Mouse (Mus musculus) kidney, postnatal 25 days (tissue): ENCODE measurements around the gene Olfr655.

Experiments used
- DNase-seq, 2 experiments: peaks; one replicate each; pipeline ENCODE4 v3.0.0; 2021; ENCODE audit warnings: mixed read lengths in 2 of 2

The Olfr655 gene

DNA sequence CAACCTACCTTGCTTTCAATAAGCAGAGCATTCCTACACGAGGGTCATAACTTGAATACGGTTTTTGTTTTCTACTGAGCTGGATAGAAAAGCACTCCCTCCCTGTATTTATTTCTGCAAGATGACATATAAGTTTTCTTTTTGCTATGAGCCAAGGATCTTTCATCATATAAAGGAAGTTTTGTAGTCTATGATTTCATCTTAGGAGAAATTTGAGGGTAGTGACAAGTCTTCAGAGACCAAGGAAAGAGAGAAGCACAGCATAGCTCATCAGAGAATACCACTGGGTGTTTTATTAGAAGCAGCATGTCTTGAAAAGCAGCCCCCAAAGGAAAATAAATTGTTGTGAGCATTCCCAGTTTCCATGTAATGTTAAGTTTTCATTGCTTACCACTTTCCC, at the start of gene Olfr655:
TSS of gene Olfr655 (minus strand) at position 101 of the 400 bp plus-strand sequence.
- DNase-seq = no peak

DNA sequence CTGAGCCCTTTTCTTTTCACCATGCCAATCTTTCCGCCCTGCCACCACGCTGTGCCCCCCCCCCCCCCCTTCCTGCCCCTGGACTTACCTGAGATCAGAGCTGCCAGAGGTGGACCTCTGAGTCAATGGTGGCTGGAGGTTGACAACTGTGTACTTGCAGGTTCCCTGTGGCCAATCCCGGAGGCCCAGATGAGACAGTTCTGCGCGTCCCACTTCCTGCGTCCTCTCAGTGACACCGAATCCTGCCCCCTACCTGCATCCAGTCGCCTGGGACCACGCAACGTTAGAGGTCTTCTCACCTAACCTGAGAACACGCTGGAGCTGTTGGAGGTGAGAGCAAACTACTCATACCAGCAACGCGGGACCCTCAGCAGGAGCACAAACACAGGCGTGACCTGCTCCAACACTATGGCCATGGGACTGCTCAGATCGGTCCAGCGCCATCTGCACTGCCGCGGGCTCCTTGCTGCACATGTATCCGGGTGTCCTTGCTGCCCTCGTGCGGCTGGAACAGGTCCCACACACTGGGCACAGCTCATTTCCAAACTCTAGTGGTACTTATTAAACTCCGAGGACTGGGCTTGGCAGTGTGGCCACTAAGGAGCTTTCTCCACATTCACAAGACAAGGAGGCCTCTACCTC, 45.4 kb upstream of the Olfr655 start, which contains the start of gene Olfr658:
TSS of gene Olfr658 (minus strand) at position 465 of the 642 bp plus-strand sequence.
- DNase-seq = peak; percentile 21 to 44

DNA sequence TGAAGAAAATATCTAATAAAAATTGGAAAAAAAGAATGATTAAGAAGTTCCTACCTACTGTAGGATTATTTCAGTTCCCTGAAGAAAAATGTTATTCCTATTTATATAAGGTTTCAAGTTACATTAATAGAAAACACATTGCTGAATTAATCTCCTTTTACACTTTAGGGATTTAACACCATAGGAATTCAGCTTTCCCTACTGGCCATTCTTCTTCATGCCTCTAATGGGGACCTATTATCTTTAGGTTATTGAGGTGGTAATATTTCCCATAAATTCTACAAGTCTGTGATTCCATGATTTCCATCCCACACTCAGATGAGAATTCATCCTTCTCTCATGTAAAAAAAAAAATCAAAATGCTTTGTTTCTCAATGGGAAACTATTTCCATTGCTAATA, 22.9 kb upstream of the Olfr655 start, which contains the start of gene Olfr657:
TSS of gene Olfr657 (plus strand) at position 301 of the 400 bp plus-strand sequence.
- DNase-seq = no peak

DNA sequence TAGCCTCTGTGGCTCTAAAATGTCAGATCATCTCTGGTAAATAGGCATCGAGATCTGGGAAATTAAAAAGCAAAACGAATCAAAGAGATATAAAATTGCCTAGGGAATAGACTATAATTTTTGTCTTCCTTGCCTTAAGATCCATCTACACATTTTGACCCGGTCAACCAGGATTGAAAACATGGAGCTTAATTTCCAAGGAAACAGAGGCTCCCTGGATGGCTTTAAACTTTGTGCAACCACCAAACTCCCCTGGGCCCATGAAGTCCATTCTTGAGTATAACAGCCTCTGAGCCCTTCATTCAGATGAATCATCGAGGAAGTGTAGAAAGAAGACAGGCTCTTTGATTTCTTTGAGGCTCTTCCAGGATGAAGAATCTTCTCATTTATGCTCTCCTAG, 12.1 kb upstream of the Olfr655 start, which contains the start of gene Olfr656:
TSS of gene Olfr656 (plus strand) at position 301 of the 400 bp plus-strand sequence.
- DNase-seq = no peak

DNA sequence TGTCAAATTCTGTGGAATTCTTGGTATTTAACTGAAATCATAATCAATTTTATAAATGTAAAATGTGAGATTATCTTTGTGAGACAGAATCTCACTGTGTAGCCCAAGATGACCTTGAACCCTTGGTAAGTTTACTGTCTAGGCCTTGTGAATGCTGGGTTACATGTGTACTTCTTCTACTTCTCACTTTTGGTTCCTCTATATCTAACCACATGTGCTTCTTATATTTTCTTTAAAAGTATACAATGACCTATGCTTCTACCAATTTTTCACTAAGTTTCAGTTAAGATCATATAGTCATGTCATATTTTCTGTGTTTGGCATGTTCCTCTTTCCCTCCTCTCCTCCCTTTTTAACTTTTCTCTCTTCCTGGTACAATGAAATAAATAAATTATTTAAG, 3.1 kb upstream of the Olfr655 start:
- DNase-seq = no peak

DNA sequence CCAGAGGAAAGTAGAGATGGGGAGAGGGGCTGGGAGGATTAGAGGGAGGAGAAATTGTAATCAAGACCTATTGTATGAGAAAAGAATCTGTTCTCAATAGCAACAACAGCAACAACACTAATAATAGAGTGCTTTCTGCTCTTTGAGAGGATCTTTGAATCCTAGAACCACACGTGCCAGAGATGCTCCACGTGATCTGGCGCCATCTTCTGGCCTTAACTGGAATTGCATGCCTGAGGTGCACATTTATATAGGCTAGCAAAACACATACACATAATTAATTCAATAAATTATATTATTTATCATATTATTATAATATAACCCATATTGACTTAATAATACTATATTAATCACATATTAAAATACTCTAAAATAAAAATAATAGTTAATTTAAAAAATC, 1.6 kb upstream of the Olfr655 start:
- DNase-seq = peak; percentile 33 to 51

DNA sequence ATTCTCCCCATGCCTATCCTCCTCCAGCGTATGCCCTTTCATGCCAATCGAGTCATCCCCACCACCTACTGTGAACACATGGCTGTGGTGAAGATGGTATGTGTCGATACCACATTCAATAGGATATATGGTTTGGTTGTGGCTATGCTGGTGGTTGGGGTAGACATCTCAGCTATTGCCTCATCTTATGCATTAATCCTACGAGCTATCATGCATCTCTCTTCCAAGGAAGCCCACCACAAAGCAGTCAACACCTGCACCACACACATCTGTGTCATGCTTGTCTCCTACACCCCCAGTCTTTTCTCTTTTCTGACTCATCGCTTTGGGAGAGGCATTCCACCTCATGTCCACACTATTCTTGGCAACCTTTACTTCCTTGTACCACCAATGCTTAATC, 13.3 kb downstream of the Olfr655 start:
- no peak for DNase-seq

GRCm38 (mm10) chr7:104586725-104587124, 14.9 kb downstream of the Olfr655 start, which contains the start of gene Olfr654:
Gene Olfr654 (plus strand): TSS chr7:104587025.
- no peak for DNase-seq

DNA sequence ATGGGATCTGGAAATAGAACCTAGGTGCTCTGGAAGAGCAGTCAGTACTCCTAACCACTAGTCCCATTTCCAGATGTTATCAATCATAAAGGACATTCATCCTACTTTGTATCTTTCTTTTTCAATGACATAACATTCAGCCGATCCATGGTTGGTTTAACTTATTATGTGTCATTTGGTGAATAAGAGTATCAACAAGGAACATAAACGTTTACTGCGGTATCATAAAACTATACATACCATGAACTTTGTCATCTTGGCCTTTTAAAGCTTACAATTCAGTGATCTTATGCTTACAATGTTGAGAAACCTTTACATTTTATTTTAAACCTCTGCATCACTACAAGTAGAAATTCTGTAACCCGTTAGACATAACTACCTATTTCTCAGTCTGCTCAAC, 20.1 kb downstream of the Olfr655 start:
- DNase-seq = no peak

- DNase-seq = no peak
These were observed 20.7 kb downstream of the Olfr655 start for GRCm38 (mm10) chr7:104580846-104581245.

GRCm38 (mm10) chr7:104577014-104577413, 24.6 kb downstream of the Olfr655 start, which contains the start of gene Olfr653:
Gene Olfr653 (plus strand): TSS chr7:104577314.
- DNase-seq = no peak

DNA sequence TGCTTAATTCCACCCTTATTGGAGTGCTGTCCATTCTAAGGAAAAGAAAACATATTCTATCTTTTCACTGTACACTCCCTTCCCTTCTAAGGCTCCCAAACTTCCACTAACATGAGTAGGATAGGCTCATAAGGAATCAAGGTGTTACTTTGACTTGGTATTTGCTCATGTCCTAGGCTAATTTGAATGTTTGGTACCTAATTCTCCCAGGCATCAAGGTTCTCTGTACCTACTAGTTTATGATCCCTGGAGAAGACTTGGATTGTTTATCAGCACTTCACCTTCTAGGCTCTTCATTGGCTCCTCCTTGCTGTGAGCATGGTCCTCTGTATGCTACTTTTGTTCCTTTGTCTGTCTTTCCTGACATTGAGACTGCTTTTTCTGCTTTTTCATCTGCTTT, 41.0 kb downstream of the Olfr655 start, which contains the start of gene Olfr652:
TSS of gene Olfr652 (plus strand) at position 301 of the 400 bp plus-strand sequence.
- no peak for DNase-seq

DNA sequence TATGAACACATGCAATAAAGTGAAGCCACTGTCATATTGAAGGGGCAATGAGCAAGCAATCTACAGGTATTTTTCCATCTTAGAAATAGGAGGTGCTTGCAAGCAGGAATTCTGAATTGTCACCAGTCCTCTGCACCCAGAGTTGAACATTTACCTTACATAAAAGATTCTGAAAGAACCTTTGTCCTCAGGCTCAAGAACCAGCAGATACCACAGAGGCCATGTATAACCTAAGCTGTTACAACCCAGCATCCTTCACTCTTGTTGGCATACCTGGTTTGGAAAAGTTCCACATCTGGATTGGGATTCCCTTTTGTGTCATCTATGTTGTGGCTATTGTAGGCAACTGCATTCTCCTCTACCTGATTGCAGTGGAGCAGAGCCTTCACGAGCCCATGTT, 48.9 kb downstream of the Olfr655 start:
- no peak for DNase-seq

DNA sequence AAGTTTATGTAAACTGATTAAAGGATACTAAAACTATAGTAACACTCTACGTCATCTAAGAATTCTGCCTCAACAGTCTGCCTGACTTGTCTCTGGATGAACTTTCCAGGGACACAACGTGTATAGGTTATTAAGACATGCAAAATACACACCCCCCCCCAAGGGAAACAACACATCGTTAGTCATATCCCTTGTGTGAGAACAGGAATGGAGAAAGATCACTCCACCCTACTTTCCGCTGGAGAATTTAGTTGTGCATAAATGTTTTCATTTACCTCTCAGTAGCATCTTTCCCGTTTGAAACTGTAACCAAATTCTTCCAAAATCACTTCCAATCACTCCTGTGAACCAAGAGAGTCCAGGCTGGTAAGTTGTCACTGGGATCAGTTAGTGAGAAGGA, 51.7 kb downstream of the Olfr655 start, which contains the start of gene Olfr651:
TSS of gene Olfr651 (plus strand) at position 301 of the 400 bp plus-strand sequence.
- no peak for DNase-seq
